Mouse (Mus musculus) gastrocnemius, adult 8-10 months (tissue): ENCODE measurements around the gene Col4a4. TPM values are rescaled to one million over a fixed set of nuclear protein-coding genes. Genes with fewer than 3 reads are reported as not detected.

Source experiments
- DNase-seq, 2 experiments: peaks; one replicate each; pipeline ENCODE4 v3.0.0; 2022; ENCODE audit warnings: low spot score in 2 of 2
- total RNA-seq, 4 experiments: library from RNA; stranded (reverse); gene quantifications; 2 replicates each; pipeline ENCODE4 v1.2.4; 2022

The Col4a4 gene
- total RNA-seq, 4 experiments from 2014 or later, result 0.39 to 0.97 (median 0.74) TPM

DNA sequence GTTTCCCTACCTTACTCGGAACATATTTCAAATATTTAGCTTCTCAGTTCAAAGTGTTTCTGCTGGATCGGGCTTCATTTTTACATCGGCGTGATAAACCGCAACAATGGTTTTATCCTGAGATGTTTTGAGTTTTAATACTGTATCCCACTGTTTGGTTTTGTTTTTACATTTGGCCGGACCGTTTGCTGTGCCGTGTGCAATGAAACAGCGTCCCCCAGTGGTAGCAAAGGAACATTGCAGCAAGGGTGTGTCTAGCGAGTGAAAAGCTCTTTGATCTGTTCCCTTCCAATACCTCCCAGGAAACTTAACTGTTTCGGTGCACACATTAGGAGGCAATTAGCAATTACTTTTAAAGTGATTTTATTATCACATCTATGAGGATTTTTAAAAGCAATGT lies 110.4 kb downstream of the Col4a4 start:
- no peak for DNase-seq

DNA sequence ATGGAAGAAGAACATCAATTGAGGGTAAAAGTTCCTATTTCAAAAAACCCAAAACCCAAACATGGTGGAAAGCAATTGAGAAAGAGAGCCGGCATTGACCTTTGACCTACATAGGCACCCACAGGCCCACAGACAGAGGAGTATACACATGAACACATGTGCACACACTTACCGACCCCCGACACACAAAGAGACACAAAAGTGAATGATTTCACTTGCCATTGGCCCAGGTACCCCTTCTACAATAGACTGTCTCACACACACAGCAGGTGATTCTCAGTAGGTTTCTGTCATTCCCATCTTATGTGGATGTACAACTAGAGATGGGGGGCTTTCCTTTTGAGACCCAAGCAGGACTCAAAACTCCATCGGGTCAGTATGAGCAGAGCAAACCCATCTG lies 110.8 kb downstream of the Col4a4 start:
- DNase-seq, result no peak

DNA sequence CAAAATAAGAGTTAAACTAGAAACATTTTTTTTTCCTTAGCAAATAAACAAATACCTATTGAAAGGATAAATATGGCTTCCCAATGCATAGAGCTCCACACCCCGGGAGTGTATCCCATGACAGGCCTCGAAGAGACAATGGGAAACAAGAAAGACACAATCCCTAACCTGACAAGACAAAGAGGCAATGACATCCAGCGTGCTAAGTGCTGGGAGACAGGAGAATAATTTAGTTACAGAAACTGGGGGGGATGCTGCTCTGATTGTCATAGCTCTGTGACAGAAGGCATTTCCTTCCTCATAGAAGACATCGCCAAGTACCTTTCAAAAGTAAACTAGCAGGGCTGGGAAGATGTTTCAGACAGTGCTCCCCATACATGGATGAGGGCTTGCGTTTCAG lies 111.4 kb downstream of the Col4a4 start:
- DNase-seq, result no peak

DNA sequence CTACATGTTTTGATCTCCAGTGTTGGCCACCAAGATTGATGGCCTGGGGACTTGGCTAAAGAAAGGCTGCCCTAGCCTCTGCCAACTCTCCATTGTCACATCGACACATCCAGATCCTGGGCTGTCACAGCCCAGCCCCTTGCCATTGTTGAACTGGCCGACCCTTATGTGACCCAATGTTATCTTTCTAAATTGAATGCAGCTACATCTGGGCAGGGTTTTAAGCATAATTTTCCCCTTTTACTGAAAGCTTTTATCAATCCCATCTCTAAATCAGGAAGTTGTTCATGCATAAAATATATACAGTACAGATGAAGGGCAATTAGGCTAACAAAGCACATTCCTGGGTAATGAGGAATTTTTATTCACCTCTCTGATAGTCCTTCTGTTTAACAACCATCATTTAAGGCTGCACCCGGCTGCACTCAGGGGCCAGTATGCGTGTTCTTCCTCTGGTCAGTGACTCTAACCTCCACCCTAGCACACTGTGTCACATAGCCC lies 112.1 kb downstream of the Col4a4 start:
- peak in 1 of 2 experiments; percentile 21 for DNase-seq

- no peak for DNase-seq
Measured at GRCm38 (mm10) chr1:82473467-82473866, 113.2 kb downstream of the Col4a4 start.

GRCm38 (mm10) chr1:82470516-82471225 lies 116.0 kb downstream of the Col4a4 start:
- DNase-seq, result no peak

- no peak for DNase-seq
Measured at GRCm38 (mm10) chr1:82468872-82469271, 117.8 kb downstream of the Col4a4 start.

GRCm38 (mm10) chr1:82465321-82465853 lies 121.3 kb downstream of the Col4a4 start:
- no peak for DNase-seq

GRCm38 (mm10) chr1:82461041-82461440 lies 125.6 kb downstream of the Col4a4 start:
- peak; percentile 57 to 60 for DNase-seq

GRCm38 (mm10) chr1:82459926-82460325 lies 126.7 kb downstream of the Col4a4 start:
- no peak for DNase-seq

- DNase-seq, result no peak
Measured at GRCm38 (mm10) chr1:82459350-82459749, 127.3 kb downstream of the Col4a4 start.

DNA sequence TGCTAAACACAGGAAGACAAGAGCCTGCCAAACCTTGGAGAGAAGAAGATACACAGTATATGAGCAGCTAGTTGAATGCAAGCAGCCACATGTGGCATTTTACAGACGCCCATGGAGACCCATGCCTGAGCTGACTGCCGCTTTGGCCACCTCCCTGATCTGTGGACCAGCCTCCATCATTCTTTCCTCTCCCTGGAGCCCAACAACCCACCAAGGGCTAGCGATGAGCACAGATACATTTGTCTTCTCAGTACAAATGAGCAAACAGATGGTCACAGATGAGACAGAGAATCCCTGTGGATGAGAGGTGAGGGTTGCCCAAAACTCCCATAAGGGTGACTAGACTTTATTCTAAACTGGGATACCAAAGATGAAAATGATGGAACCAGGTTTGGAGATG lies 132.6 kb downstream of the Col4a4 start:
- DNase-seq, result no peak

GRCm38 (mm10) chr1:82451927-82452651 lies 134.6 kb downstream of the Col4a4 start:
- no peak for DNase-seq

DNA sequence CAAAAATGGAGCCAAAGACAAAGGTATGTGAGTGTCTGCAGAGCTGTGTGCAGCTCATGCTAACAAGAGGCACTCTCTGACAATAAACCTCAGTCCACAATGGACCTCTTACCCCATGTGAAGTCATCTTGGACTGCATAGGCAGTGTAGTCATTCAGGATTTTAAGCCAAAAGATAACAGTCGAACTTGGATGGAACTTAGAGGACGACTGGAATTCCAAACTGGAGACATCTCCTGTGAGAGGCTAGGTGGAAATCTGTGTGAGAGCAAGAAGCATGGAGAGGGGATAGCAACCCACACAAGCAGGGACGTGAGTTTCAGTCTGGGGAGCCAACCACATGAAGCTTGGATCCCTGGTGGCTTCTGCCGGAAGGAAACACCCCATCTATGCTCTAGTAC lies 136.8 kb downstream of the Col4a4 start:
- no peak for DNase-seq

DNA sequence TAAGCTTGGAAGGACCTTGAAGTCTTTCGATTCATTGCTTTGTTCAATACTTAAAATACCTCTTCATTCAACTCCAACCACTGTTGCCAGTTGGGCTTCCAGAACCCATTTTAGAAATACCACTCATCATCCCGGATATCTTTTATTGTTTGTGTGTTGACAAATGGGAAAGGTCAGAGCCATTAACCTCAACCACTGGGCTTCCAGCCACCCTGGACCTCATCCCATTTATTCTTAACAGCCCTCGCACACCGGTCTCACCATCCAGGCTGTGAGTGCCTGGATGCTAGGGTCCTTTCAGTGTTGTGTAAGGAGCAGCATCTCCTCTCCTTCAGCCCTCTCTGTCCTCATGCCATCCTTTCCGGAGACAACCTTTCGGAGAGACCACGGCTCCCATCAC lies 140.6 kb downstream of the Col4a4 start:
- peak in 1 of 2 experiments; percentile 16 for DNase-seq

DNA sequence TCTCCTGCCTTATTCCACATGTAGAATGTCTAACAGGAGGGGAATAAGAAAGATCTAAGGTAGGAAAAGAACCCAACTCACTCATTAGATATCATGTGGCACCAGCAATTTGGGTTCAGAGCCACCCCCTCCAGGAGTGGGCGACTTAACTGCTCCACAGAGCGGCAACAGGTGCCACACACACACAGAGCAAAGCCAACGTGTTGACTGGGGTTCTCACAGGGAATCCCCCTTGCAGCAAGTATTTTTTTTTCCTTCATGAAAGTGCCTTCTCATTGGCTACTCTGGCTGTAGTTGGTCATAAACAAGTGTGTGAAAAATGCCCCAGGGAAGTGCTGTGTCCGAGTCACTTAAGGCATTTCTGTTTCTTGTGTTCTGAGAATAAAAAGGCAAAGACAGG lies 143.1 kb downstream of the Col4a4 start:
- no peak for DNase-seq

DNA sequence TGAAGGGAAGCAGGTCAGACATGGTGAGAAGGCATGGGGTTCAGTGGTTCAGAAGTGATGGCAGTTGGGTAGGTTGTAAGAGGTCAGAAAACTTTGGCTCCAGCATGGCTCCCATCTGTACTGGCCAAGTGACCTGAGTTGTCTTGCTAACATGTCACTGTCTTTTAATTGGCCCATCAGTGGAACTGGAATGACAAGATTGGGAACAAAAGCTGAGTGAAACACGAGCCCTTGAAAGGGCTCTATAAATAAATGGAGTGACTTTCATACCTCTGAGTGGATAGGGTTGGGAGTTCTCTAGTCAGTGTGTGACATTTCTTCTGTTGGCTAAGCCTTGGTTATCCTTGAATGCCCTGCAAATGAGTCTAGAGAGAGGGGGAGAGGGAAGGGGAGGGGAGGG lies 146.5 kb downstream of the Col4a4 start:
- peak in 1 of 2 experiments; percentile 15 for DNase-seq

GRCm38 (mm10) chr1:82437273-82437672 lies 149.4 kb downstream of the Col4a4 start:
- DNase-seq, result no peak

GRCm38 (mm10) chr1:82433649-82434005 lies 153.0 kb downstream of the Col4a4 start:
- no peak for DNase-seq

DNA sequence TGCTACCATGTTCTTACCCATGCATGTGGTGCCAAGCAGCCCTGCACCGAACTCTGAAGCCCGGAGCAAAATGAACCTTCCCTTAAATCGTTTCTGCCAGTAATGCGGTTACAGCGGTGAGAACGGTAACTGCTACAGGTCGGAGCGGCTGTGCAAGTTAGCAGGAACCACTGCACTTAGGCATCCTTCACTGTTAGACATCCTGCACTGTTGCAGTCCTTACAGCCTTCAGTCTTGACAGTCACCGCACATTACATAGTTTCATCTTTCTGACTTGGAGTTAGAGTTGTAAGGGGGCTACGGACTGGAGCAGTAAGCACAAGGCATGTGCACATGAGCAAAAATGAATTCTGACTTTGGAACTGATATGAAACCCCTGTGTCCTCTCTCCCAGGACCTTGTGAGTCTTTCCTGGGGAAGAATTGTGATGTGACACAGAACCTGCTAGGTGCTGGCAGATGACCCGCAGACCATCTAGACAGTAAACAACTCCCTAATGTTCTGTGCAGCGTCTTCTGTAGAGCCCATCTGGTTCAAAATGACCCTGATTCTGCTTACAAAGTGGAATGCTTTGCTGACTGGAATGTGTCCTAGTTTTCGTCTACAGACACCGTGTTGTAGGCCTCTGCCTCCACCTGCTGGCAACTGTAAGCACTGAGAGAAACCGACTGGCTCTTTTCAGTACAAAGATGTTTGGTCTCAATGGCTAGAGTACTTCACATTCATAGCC lies 153.6 kb downstream of the Col4a4 start:
- peak; percentile 33 to 37 for DNase-seq

GRCm38 (mm10) chr1:82429061-82429460 lies 157.6 kb downstream of the Col4a4 start:
- DNase-seq, result no peak

DNA sequence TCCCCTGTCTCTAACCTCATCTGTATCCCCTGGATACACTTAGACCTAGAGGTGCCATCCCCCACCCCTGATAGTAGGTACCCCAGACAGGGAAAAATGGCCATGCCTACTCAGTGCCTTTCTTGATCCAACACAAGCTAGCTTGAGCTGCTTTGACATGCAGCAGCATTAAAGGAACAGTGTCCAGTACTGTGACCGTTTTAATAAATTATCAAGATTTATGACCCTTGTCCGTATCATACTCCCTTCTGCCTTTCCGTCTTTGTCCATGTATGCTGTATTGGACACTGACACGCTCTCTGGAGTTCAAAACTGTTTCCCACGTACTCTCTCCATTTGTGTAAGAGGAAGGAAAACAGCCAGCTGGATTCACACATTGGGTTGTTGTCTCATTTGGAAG lies 158.9 kb downstream of the Col4a4 start:
- DNase-seq, result no peak
